Mouse (Mus musculus): ENCODE data around the gene Meis2.

- no peak for TF ChIP-seq CTCF (IDR thresholded peaks at IDR 0.05; ENCODE audit: control insufficient read depth, insufficient read depth, insufficient replicate concordance, low read depth, low read length)
- no peak for TF ChIP-seq POLR2A (IDR thresholded peaks at IDR 0.05; ENCODE audit: control insufficient read depth, low read depth, low read length)
Measured at GRCm38 (mm10) chr2:116021046-116021445, 44.6 kb downstream of the Meis2 start.
